Comparison of ENCODE assay signal across 31 mouse cellular contexts in the genomic region with DNA sequence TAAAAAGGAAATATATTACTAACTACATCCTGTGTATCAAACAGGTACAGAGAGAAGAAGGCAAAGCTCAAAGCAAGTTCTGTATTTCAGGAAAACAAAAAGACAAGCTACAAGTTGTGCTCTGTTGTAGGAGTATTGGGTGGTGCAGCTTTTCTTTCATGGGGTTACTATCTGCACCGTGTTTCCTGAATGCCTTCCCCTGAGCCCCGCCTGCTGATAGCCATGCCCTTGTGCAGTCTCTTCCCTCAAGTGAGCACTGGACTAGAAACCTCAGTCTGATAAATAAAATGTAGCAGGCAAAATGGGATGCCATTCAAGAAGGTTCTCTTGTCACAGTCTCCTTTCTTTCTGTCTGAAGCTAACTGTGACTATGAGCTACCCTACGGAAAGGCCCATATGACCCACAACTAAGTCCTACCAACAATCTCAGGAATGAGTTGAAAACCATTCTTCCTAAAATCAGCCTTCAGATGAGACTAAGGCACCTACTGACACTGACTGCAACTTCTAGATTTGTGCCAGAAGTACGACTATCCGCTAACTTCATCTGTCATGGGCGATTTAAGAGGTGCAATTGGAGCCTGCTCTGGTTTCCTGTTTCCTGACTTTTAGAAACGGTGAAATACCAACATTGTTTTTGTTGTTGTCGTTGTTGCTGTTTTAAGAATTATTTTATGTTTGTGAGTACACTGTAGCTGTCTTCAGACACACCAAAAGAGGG. TPM values are rescaled to one million over a fixed set of nuclear protein-coding genes. Genes with fewer than 3 reads are reported as not detected.
DNase-seq lines count a peak whose midpoint lies in the region; ATAC-seq lines count a peak whose summit lies in the region.
"Had no signal": no experiment of that assay in that cellular context is flagged by ENCODE, and none has a peak within 500 bp of the region (broad histone marks: within the 10 kb centered on the region; RNA-seq: fewer than 3 reads in every experiment).

No protein-coding gene starts in this region.

- H3K4me1 ChIP-seq in liver, embryonic 15.5 days (replicated peaks) = peaks cover 46% of the 10 kb centered on the region
- no peaks in the 10 kb centered on the region for H3K4me1 ChIP-seq in midbrain, embryonic 11.5 days (ENCODE audit: control insufficient read depth, insufficient read depth, low read length)
- H3K4me1 ChIP-seq: embryonic facial prominence, embryonic 15.5 days; forebrain, embryonic 10.5 days; hindbrain, embryonic 12.5 days; neural tube, embryonic 12.5 days had no signal

- H3K9ac ChIP-seq in liver, embryonic 15.5 days = no peak overlapping the region
- no peak overlapping the region for H3K9ac ChIP-seq in midbrain, embryonic 11.5 days (ENCODE audit: low read length)
- H3K9ac ChIP-seq: embryonic facial prominence, embryonic 15.5 days; forebrain, postnatal 0 days; hindbrain, embryonic 12.5 days; neural tube, embryonic 12.5 days had no signal

- ATAC-seq in erythroid progenitor cell, adult 5-6 weeks (replicated peaks; ENCODE audit: low FRiP score, poor library complexity, severe bottlenecking) = peak; percentile 54; the same call in 1 of the 2 replicates
- ATAC-seq in liver, embryonic 15.5 days (ENCODE audit: insufficient read depth) = peak; percentile 57; the same call in 1 of the 2 replicates
- no peak for ATAC-seq in midbrain, embryonic 11.5 days (ENCODE audit: low FRiP score)
- ATAC-seq in erythroblast, adult 5-6 weeks (replicated peaks; ENCODE audit: low FRiP score, poor library complexity, severe bottlenecking) = no peak
- ATAC-seq: forebrain, postnatal 0 days; inflammation-experienced regulatory T-cells, adult 6 months; lung, postnatal 0 days; Patski had no signal

- H3K27me3 ChIP-seq in liver, embryonic 15.5 days = no peaks in the 10 kb centered on the region
- no peaks in the 10 kb centered on the region for H3K27me3 ChIP-seq in midbrain, embryonic 11.5 days (ENCODE audit: control insufficient read depth, insufficient read depth, low read length)
- H3K27me3 ChIP-seq: embryonic facial prominence, embryonic 15.5 days; hindbrain, embryonic 12.5 days; neural tube, embryonic 12.5 days; Patski had no signal

- H3K4me2 ChIP-seq in liver, embryonic 15.5 days = no peak overlapping the region; the same call in 1 of the 2 replicates
- H3K4me2 ChIP-seq in midbrain, embryonic 11.5 days = no peak overlapping the region
- H3K4me2 ChIP-seq: embryonic facial prominence, embryonic 15.5 days; hindbrain, embryonic 12.5 days; neural tube, embryonic 12.5 days had no signal

- no peaks in the 10 kb centered on the region for H3K36me3 ChIP-seq in liver, embryonic 15.5 days (replicated peaks)
- no peaks in the 10 kb centered on the region for H3K36me3 ChIP-seq in midbrain, embryonic 11.5 days (ENCODE audit: control insufficient read depth, insufficient read depth, low read length)
- H3K36me3 ChIP-seq: embryonic facial prominence, embryonic 15.5 days; forebrain, embryonic 10.5 days; hindbrain, embryonic 12.5 days; neural tube, embryonic 12.5 days had no signal

- H3K27ac ChIP-seq in liver, embryonic 15.5 days (replicated peaks) = no peak overlapping the region
- H3K27ac ChIP-seq in midbrain, embryonic 11.5 days (ENCODE audit: low read depth, low read length) = no peak overlapping the region
- H3K27ac ChIP-seq: embryonic facial prominence, embryonic 15.5 days; forebrain, embryonic 10.5 days; hindbrain, embryonic 12.5 days; macrophage; neural tube, embryonic 12.5 days had no signal

- H3K9me3 ChIP-seq in liver, embryonic 15.5 days (replicated peaks) = no peaks in the 10 kb centered on the region
- H3K9me3 ChIP-seq in midbrain, embryonic 11.5 days (ENCODE audit: control insufficient read depth, low read length) = no peaks in the 10 kb centered on the region
- H3K9me3 ChIP-seq: embryonic facial prominence, embryonic 15.5 days; forebrain, embryonic 10.5 days; hindbrain, embryonic 12.5 days; neural tube, embryonic 12.5 days had no signal

- 19% methylated on average over 8 of the region's 8 CpGs for WGBS in liver, embryonic 15.5 days (ENCODE audit: insufficient replicate concordance)
- WGBS in midbrain, embryonic 11.5 days = 88% methylated on average over 8 of the region's 8 CpGs

- DNase-seq in MEL-GATA-1-ER (ENCODE audit: extremely low read depth, low read depth) = peak; percentile 76
- peak; percentile 15 for DNase-seq in naive thymus-derived CD4-positive, alpha-beta T cell, adult 2 months (ENCODE audit: low read depth)
- DNase-seq in left cerebral cortex, adult 9 months (ENCODE audit: low spot score in 2 of 2) = no peak
- DNase-seq in midbrain, embryonic 11.5 days (ENCODE audit: low spot score, missing footprints) = no peak
- DNase-seq: cerebellum, adult 2 months; cerebellum, postnatal 25 days; forebrain, postnatal 0 days; gastrocnemius, postnatal 25 days; heart, adult 18-20 months; kidney, adult 18-20 months; kidney, postnatal 4 days; midbrain, embryonic 14.5 days; retina, postnatal 1 day; thymus, postnatal 25 days had no signal

- no peak overlapping the region for H3K4me3 ChIP-seq in liver, embryonic 15.5 days (replicated peaks)
- no peak overlapping the region for H3K4me3 ChIP-seq in midbrain, embryonic 11.5 days (ENCODE audit: low read depth, low read length)
- H3K4me3 ChIP-seq: embryonic facial prominence, embryonic 15.5 days; forebrain, embryonic 10.5 days; hindbrain, embryonic 12.5 days; neural tube, embryonic 12.5 days had no signal

RNA-seq across cellular contexts. Expression of gene Armc8, which starts 11.0 kb away (rescaled TPM):
- 20.9 and 30.6 TPM in 2 replicates for total RNA-seq in erythroid progenitor cell, adult 5-6 weeks (2015; ENCODE audit: low replicate concordance)
- total RNA-seq in erythroid progenitor cell, adult 5-6 weeks (2017; ENCODE audit: low replicate concordance) = 33.6 and 37.8 TPM in 2 replicates
- 8.8 and 9.3 TPM in 2 replicates for polyA plus RNA-seq in liver, embryonic 15.5 days (2015; fragmentation: Nextera tagmentation; extraction: Ambion mirVana)
- 37.3 and 42.0 TPM in 2 replicates for polyA plus RNA-seq in midbrain, embryonic 11.5 days (2014; fragmentation: Nextera tagmentation; extraction: Ambion mirVana)
- total RNA-seq in erythroblast, adult 5-6 weeks (2015; ENCODE audit: low replicate concordance) = 17.6 and 34.0 TPM in 2 replicates
- 14.4 and 19.3 TPM in 2 replicates for total RNA-seq in erythroblast, adult 5-6 weeks (2017; ENCODE audit: low replicate concordance)

RNA-seq across cellular contexts. Expression of gene Dbr1, which starts 17.9 kb away (rescaled TPM):
- 7.5 and 11.5 TPM in 2 replicates for total RNA-seq in erythroid progenitor cell, adult 5-6 weeks (2015; ENCODE audit: low replicate concordance)
- 12.3 and 32.3 TPM in 2 replicates for total RNA-seq in erythroid progenitor cell, adult 5-6 weeks (2017; ENCODE audit: low replicate concordance)
- 16.0 and 16.3 TPM in 2 replicates for polyA plus RNA-seq in liver, embryonic 15.5 days (2015; fragmentation: Nextera tagmentation; extraction: Ambion mirVana)
- 30.0 and 35.0 TPM in 2 replicates for polyA plus RNA-seq in midbrain, embryonic 11.5 days (2014; fragmentation: Nextera tagmentation; extraction: Ambion mirVana)
- 2.5 and 6.9 TPM in 2 replicates for total RNA-seq in erythroblast, adult 5-6 weeks (2015; ENCODE audit: low replicate concordance)
- 11.2 and 14.5 TPM in 2 replicates for total RNA-seq in erythroblast, adult 5-6 weeks (2017; ENCODE audit: low replicate concordance)

RNA-seq across cellular contexts. Expression of gene A4gnt, which starts 54.6 kb away (rescaled TPM):
- total RNA-seq in erythroid progenitor cell, adult 5-6 weeks (2015; ENCODE audit: low replicate concordance) = not detected in 2 replicates
- not detected in 2 replicates for total RNA-seq in erythroid progenitor cell, adult 5-6 weeks (2017; ENCODE audit: low replicate concordance)
- not detected in 2 replicates for polyA plus RNA-seq in liver, embryonic 15.5 days (2015; fragmentation: Nextera tagmentation; extraction: Ambion mirVana)
- not detected in 2 replicates for polyA plus RNA-seq in midbrain, embryonic 11.5 days (2014; fragmentation: Nextera tagmentation; extraction: Ambion mirVana)
- total RNA-seq in erythroblast, adult 5-6 weeks (2015; ENCODE audit: low replicate concordance) = not detected in 2 replicates
- total RNA-seq in erythroblast, adult 5-6 weeks (2017; ENCODE audit: low replicate concordance) = not detected in 2 replicates
- total RNA-seq: adrenal gland, adult 18-20 months; gastrocnemius, postnatal 25 days; heart, adult 18-20 months; heart, postnatal 25 days had no signal
- polyA plus RNA-seq: cerebellum, adult 2 months; embryonic facial prominence, embryonic 15.5 days; forebrain, embryonic 10.5 days; forebrain, postnatal 0 days; heart, embryonic 14.5 days; hindbrain, embryonic 12.5 days; inflammation-experienced regulatory T-cells, adult 6 months; limb, embryonic 14.5 days; lung, postnatal 0 days; macrophage; midbrain, embryonic 14.5 days; neural tube, embryonic 12.5 days; Patski; spleen, adult 2 months; testis, adult 2 months had no signal

Comparison
In these comparisons a context has a peak if more than half of its experiments do, and no peak if none do; other contexts are left out.
1. DNase-seq: peak in MEL-GATA-1-ER (single experiment) and naive thymus-derived CD4-positive, alpha-beta T cell, adult 2 months (single experiment); none in left cerebral cortex, adult 9 months (0 of 2) and midbrain, embryonic 11.5 days (single experiment).
2. ATAC-seq: peak in erythroid progenitor cell, adult 5-6 weeks (single experiment) and liver, embryonic 15.5 days (single experiment); none in midbrain, embryonic 11.5 days (single experiment) and erythroblast, adult 5-6 weeks (single experiment).